Mouse (Mus musculus) hindbrain, embryonic 10.5 days (tissue): ENCODE data around the gene Mtss1l. TPM values are rescaled to one million over a fixed set of nuclear protein-coding genes. Genes with fewer than 3 reads are reported as not detected.

Source experiments
- DNase-seq: peaks from one replicate; pipeline ENCODE4 v3.0.0-alpha.2; 2017; ENCODE audit warnings: low spot score
- H3K27ac ChIP-seq: fragments of 300-500 bp; sonication (generic); 2 replicates; pipeline ENCODE4 v1.5.1; 2016; ENCODE audit warnings: mild to moderate bottlenecking, moderate library complexity
- H3K27me3 ChIP-seq: fragments of 300-500 bp; sonication (generic); 2 replicates; pipeline ENCODE4 v1.6.1; 2016; ENCODE audit warnings: mild to moderate bottlenecking; ENCODE audit not compliant: poor library complexity, insufficient read depth, severe bottlenecking
- H3K36me3 ChIP-seq: fragments of 300-500 bp; sonication (generic); 2 replicates; pipeline ENCODE4 v1.6.1; 2016; ENCODE audit warnings: mild to moderate bottlenecking, moderate library complexity
- H3K4me1 ChIP-seq: fragments of 300-500 bp; sonication (generic); replicated peaks from 2 replicates; pipeline ENCODE4 v1.6.1; 2016; ENCODE audit warnings: mild to moderate bottlenecking
- H3K4me3 ChIP-seq: fragments of 300-500 bp; sonication (generic); 2 replicates; pipeline ENCODE4 v1.5.1; 2016; ENCODE audit warnings: mild to moderate bottlenecking, moderate library complexity
- H3K9me3 ChIP-seq: fragments of 300-500 bp; sonication (generic); 2 replicates; pipeline ENCODE4 v1.6.1; 2016; ENCODE audit warnings: mild to moderate bottlenecking, moderate library complexity
- WGBS: fragments of 180-500 bp; shearing (Covaris S2); methylation state at CpG from one replicate; pipeline ENCODE4 v1.1.7; 2016; 5-methylcytosine and 5-hydroxymethylcytosine counted together
- polyA plus RNA-seq: library from polyadenylated mRNA; unstranded; fragments of >200 nt; fragmentation: Nextera tagmentation; extraction: Ambion mirVana; gene quantifications from 2 replicates; pipeline ENCODE4 v1.2.1, GENCODE M21; 2016

Gene Mtss1l
- polyA plus RNA-seq, 1 experiment from 2014 or later, result 6.4 TPM

DNA sequence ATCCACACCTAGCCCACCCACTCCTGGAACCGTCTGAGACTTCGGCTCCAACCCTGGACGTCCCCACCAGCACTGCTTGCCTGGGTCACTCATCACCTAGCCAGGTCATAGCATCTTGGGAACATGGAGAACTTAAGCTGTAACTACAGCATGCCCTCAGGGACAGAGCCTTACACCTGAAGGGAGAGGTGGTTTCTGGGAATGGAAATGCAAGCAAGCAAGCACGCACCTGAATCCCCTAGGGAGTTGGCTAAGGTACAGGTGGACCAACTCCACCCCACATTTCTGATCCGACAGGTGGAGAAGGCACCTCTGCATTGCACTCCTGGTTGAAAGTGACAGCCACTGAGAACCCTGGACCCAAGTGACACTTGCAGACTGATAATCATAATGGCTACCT is 30.2 kb downstream of the Mtss1l start:
- Histone ChIP-seq H3K9me3 (no peaks in the 10 kb centered on the region), H3K27ac (no peak overlapping the region), H3K4me1 (peaks cover 13% of the 10 kb centered on the region), H3K27me3 (peaks cover 4% of the 10 kb centered on the region; the same call in 1 of the 2 replicates), H3K36me3 (no peaks in the 10 kb centered on the region), H3K4me3 (no peak overlapping the region)
- WGBS, result 89% methylated on average over 5 of the region's 5 CpGs
- DNase-seq, result no peak

- DNase-seq, result no peak
- no peak overlapping the region for H3K4me3 ChIP-seq
- H3K27ac ChIP-seq, result no peak overlapping the region
- no peaks in the 10 kb centered on the region for H3K36me3 ChIP-seq
- no peaks in the 10 kb centered on the region for H3K27me3 ChIP-seq
- peaks cover 9% of the 10 kb centered on the region for H3K4me1 ChIP-seq
- no peaks in the 10 kb centered on the region for H3K9me3 ChIP-seq
- 58% methylated on average over 4 of the region's 4 CpGs for WGBS
Observed at GRCm38 (mm10) chr8:110754713-110755112, 33.4 kb downstream of the Mtss1l start.

- H3K27ac ChIP-seq, result no peak overlapping the region
Observed at GRCm38 (mm10) chr8:110755511-110756170, 34.4 kb downstream of the Mtss1l start.

DNA sequence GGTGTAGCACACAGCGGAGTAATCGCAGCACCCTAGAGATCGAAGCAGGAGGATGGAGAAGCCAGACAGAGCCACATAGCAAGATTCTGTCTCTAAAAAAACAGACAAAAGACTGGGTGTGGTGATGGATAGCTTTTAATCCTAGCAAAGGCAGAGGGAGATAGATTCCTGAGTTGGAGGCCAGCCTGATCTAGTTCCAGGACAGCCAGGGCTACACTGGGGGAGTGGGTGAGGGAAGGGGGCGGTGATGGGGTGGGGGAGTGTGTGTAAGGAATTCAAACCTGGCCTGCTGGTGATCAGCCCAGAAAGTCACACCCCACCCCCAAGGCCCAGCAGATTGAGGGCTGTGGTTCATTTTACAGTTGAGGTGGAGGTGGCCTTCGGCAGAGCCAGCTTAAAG is 34.9 kb downstream of the Mtss1l start:
- DNase-seq, result no peak
- WGBS, result 83% methylated on average over 5 of the region's 5 CpGs

More at GRCm38 (mm10) chr8:110755511-110756170, 34.4 kb downstream of the Mtss1l start:
- Histone ChIP-seq H3K9me3 (no peaks in the 10 kb centered on the region), H3K4me3 (no peak overlapping the region), H3K27me3 (no peaks in the 10 kb centered on the region), H3K36me3 (no peaks in the 10 kb centered on the region), H3K4me1 (peaks cover 14% of the 10 kb centered on the region)
- no peak for DNase-seq
- 61% methylated on average over 15 of the region's 15 CpGs for WGBS

GRCm38 (mm10) chr8:110760280-110760940 is 39.1 kb downstream of the Mtss1l start:
- Histone ChIP-seq H3K27me3 (no peaks in the 10 kb centered on the region), H3K4me1 (0 out of 2 replicates have a peak, but pooled peaks cover 5% of the 10 kb centered on the region), H3K4me3 (no peak overlapping the region), H3K27ac (no peak overlapping the region), H3K9me3 (no peaks in the 10 kb centered on the region), H3K36me3 (no peaks in the 10 kb centered on the region)
- DNase-seq, result no peak
- 74% methylated on average over 7 of the region's 7 CpGs for WGBS

More for the DNA sequence above, 34.9 kb downstream of the Mtss1l start:
- Histone ChIP-seq H3K9me3 (no peaks in the 10 kb centered on the region), H3K27ac (no peak overlapping the region), H3K4me1 (peaks cover 14% of the 10 kb centered on the region), H3K36me3 (no peaks in the 10 kb centered on the region), H3K27me3 (no peaks in the 10 kb centered on the region), H3K4me3 (no peak overlapping the region)

DNA sequence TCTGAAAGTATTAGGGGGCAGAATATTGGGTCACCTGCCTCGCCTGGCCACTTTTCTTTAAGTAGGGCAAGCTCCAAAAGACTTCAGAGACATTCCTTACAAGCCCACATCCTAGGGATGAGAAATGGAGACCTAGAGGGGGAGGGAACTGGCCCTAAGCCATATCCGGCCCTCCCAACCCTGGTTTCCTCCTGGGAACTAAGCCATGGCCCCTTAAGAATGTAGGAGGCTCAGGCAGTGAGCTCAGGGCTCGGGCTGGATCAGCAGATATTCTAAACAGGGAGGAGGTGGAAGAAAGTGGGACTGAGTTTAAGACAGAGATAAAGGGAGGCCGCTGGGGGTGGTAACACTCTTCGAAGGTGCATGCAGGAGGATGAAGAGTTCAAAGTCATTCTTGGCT is 39.9 kb downstream of the Mtss1l start:
- H3K4me1 ChIP-seq, result 0 out of 2 replicates have a peak, but pooled peaks cover 5% of the 10 kb centered on the region
- H3K4me3 ChIP-seq, result no peak overlapping the region
- 57% methylated on average over 5 of the region's 5 CpGs for WGBS
- no peak for DNase-seq
- no peaks in the 10 kb centered on the region for H3K9me3 ChIP-seq
- no peaks in the 10 kb centered on the region for H3K27me3 ChIP-seq
- no peak overlapping the region for H3K27ac ChIP-seq
- H3K36me3 ChIP-seq, result no peaks in the 10 kb centered on the region

- DNase-seq, result no peak
- Histone ChIP-seq H3K27me3 (no peaks in the 10 kb centered on the region), H3K36me3 (no peaks in the 10 kb centered on the region), H3K9me3 (no peaks in the 10 kb centered on the region), H3K4me3 (no peak overlapping the region), H3K4me1 (0 out of 2 replicates have a peak, but pooled peaks cover 5% of the 10 kb centered on the region), H3K27ac (no peak overlapping the region)
- 68% methylated on average over 6 of the region's 6 CpGs for WGBS
Observed at GRCm38 (mm10) chr8:110761988-110762387, 40.7 kb downstream of the Mtss1l start.

GRCm38 (mm10) chr8:110764671-110765070 is 43.4 kb downstream of the Mtss1l start:
- 76% methylated on average over 3 of the region's 3 CpGs for WGBS
- Histone ChIP-seq H3K27ac (no peak overlapping the region), H3K4me1 (0 out of 2 replicates have a peak, but pooled peaks cover 5% of the 10 kb centered on the region), H3K27me3 (no peaks in the 10 kb centered on the region), H3K36me3 (no peaks in the 10 kb centered on the region), H3K4me3 (no peak overlapping the region), H3K9me3 (no peaks in the 10 kb centered on the region)
- DNase-seq, result no peak

- Histone ChIP-seq H3K9me3 (no peaks in the 10 kb centered on the region), H3K27me3 (no peaks in the 10 kb centered on the region), H3K4me3 (no peak overlapping the region), H3K4me1 (no peaks in the 10 kb centered on the region), H3K36me3 (no peaks in the 10 kb centered on the region), H3K27ac (no peak overlapping the region)
- 91% methylated on average over 6 of the region's 6 CpGs for WGBS
- DNase-seq, result no peak
Observed at GRCm38 (mm10) chr8:110767261-110767660, 46.0 kb downstream of the Mtss1l start.

GRCm38 (mm10) chr8:110772452-110772851 is 51.2 kb downstream of the Mtss1l start:
- H3K27me3 ChIP-seq, result no peaks in the 10 kb centered on the region
- H3K4me3 ChIP-seq, result no peak overlapping the region
- H3K9me3 ChIP-seq, result 0 out of 2 replicates have a peak, but pooled peaks cover 3% of the 10 kb centered on the region
- no peaks in the 10 kb centered on the region for H3K4me1 ChIP-seq
- no peak for DNase-seq
- no peaks in the 10 kb centered on the region for H3K36me3 ChIP-seq
- WGBS, result 88% methylated on average over 7 of the region's 7 CpGs
- H3K27ac ChIP-seq, result no peak overlapping the region

DNA sequence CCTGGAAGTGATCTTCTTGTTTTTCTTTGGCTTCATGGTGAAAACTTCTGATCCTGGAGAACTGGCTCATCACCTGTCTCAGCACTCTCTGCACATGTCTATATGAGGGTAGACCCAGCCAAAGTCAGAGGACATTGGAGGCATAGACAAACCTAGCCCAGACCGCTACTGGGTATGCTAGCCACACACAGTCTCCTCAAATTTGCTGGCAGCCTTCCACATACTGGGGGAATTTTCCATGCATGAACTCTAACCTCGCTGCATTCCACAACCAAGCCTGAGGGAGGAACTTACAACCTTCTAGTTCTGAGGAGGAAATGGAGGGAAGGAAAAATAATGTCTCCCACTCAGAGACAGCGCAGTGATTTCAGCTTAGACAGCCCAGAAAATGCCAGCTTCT is 52.8 kb downstream of the Mtss1l start:
- Histone ChIP-seq H3K36me3 (no peaks in the 10 kb centered on the region), H3K27me3 (no peaks in the 10 kb centered on the region), H3K4me3 (no peak overlapping the region), H3K9me3 (0 out of 2 replicates have a peak, but pooled peaks cover 3% of the 10 kb centered on the region), H3K27ac (no peak overlapping the region), H3K4me1 (no peaks in the 10 kb centered on the region)
- DNase-seq, result no peak
- WGBS, result 79% methylated on average over 3 of the region's 3 CpGs

DNA sequence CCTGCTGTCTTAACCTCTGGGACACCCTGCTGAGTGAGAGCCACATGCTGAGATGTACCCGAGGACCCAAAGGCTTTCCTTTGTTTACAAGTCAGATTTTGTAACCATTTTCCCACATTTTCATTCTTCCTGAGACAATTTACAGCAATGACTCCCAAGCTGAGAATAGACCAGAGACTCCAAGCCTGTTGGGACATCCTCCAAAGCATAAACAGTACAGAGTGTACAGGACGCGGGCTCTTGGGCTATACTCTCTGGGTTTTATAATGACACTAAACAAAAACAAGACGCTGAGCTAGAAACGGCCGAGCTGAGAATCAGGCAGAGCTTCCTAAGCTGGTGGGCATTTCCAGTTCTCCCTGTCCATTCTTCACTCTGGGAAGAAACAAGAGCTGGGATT is 53.4 kb downstream of the Mtss1l start:
- H3K4me1 ChIP-seq, result no peaks in the 10 kb centered on the region
- no peak overlapping the region for H3K4me3 ChIP-seq
- 0 out of 2 replicates have a peak, but pooled peaks cover 3% of the 10 kb centered on the region for H3K9me3 ChIP-seq
- H3K27ac ChIP-seq, result no peak overlapping the region
- H3K27me3 ChIP-seq, result no peaks in the 10 kb centered on the region
- no peak for DNase-seq
- WGBS, result 78% methylated on average over 6 of the region's 6 CpGs
- no peaks in the 10 kb centered on the region for H3K36me3 ChIP-seq

DNA sequence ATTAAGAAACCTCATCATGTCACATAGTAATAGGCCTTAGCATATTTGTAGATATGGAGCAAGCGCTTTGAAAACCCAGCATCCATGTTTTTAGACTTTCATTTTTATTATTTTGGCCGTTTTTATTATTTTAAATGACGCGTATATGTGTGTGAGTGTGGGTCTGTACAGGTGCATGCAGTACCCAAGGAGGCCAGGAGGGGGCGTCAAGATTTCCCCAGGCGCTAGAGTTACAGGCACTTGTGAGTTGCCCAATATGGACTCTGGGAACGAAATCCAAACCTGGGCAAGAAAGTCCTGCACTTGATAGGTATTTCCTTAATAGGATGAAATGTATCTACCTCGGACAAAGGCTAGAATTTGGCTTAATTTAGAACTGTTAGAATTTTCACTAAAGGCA is 54.0 kb downstream of the Mtss1l start:
- Histone ChIP-seq H3K27ac (no peak overlapping the region), H3K4me1 (no peaks in the 10 kb centered on the region), H3K27me3 (no peaks in the 10 kb centered on the region), H3K4me3 (no peak overlapping the region), H3K9me3 (0 out of 2 replicates have a peak, but pooled peaks cover 3% of the 10 kb centered on the region), H3K36me3 (no peaks in the 10 kb centered on the region)
- no peak for DNase-seq
- WGBS, result 76% methylated on average over 8 of the region's 8 CpGs
